Mouse (Mus musculus) neural tube, embryonic 12.5 days (tissue): ENCODE measurements around the gene Olfr455. TPM values are rescaled to one million over a fixed set of nuclear protein-coding genes. Genes with fewer than 3 reads are reported as not detected.

ENCODE experiments used
- ATAC-seq: fragments of 200-750 bp; cut with Nextera tagmentation; 2 replicates; pipeline ENCODE4 v1.8.0; 2017; ENCODE audit warnings: low read depth, mild to moderate bottlenecking, moderate TSS enrichment, moderate library complexity; ENCODE audit not compliant: low FRiP score
- H3K27ac ChIP-seq: fragments of 300-500 bp; sonication (generic); 2 replicates; pipeline ENCODE4 v1.5.1; 2016
- H3K27me3 ChIP-seq: fragments of 300-500 bp; sonication (generic); replicated peaks from 2 replicates; pipeline ENCODE4 v1.6.1; 2016; ENCODE audit warnings: mild to moderate bottlenecking
- H3K36me3 ChIP-seq: fragments of 300-500 bp; sonication (generic); 2 replicates; pipeline ENCODE4 v1.6.1; 2016; ENCODE audit warnings: mild to moderate bottlenecking
- H3K4me1 ChIP-seq: fragments of 300-500 bp; sonication (generic); 2 replicates; pipeline ENCODE4 v1.6.1; 2016
- H3K4me2 ChIP-seq: fragments of 300-500 bp; sonication (generic); replicated peaks from 2 replicates; pipeline ENCODE4 v1.6.1; 2016; ENCODE audit warnings: mild to moderate bottlenecking
- H3K4me3 ChIP-seq: fragments of 300-500 bp; sonication (generic); 2 replicates; pipeline ENCODE4 v1.5.1; 2016
- H3K9ac ChIP-seq: fragments of 300-500 bp; sonication (generic); 2 replicates; pipeline ENCODE4 v1.6.1; 2016; ENCODE audit warnings: mild to moderate bottlenecking
- H3K9me3 ChIP-seq: fragments of 300-500 bp; sonication (generic); 2 replicates; pipeline ENCODE4 v1.6.1; 2016; ENCODE audit warnings: mild to moderate bottlenecking
- WGBS: fragments of 180-500 bp; shearing (Covaris S2); methylation state at CpG from one replicate; pipeline ENCODE4 v1.1.7; 2016; 5-methylcytosine and 5-hydroxymethylcytosine counted together
- polyA plus RNA-seq: library from polyadenylated mRNA; unstranded; fragments of >200 nt; fragmentation: Nextera tagmentation; extraction: Ambion mirVana; gene quantifications from 2 replicates; pipeline ENCODE4 v1.2.1, GENCODE M21; 2016

Olfr455 gene
- polyA plus RNA-seq, 1 experiment from 2014 or later: not detected

DNA sequence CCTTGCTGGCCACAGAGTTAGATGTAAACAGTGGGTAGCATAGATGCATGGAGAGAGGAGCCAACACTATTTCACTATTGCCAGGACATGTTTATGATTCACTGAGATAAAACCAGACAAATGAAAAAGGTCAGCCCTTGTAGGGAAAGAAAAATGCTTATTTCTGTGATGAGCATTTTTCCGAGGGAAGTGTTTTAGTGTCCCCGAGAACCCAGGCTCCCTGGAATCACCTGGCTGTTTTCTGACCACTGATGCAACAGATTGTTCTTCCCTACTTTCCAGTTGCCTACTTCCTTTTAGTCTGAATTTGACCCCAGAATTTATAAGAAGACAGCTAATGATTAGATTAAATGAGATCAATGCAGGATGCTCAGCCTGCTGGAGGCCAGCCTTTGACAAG, 1.2 kb downstream of the Olfr455 start:
- H3K27ac ChIP-seq: no peak overlapping the region
- H3K4me3 ChIP-seq: no peak overlapping the region
- no peaks in the 10 kb centered on the region for H3K9me3 ChIP-seq
- no peaks in the 10 kb centered on the region for H3K36me3 ChIP-seq
- 92% methylated on average over 2 of the region's 2 CpGs for WGBS
- H3K9ac ChIP-seq: no peak overlapping the region
- no peaks in the 10 kb centered on the region for H3K4me1 ChIP-seq
- ATAC-seq: no peak
- no peaks in the 10 kb centered on the region for H3K27me3 ChIP-seq
- H3K4me2 ChIP-seq: no peak overlapping the region

DNA sequence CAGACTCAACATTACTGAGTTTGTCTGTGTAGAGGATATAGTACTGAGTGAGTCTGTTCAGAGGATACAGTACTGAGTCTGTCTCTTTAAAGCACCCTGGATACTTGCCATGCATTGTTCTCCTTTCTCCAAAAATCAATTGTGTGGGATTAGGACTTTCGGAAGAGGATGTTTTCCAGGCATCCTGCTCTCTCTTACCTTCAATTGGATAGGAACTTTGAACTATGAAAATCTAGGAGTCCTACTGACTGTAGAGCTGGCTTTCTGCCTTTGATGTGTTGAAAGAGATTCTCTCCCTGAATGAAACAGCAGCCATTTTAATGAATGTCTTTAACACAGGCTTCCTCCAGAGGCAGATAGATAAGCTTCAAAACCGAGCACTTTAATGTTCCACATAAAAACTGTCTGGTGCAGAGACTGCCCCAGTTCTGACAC, 1.9 kb downstream of the Olfr455 start:
- Histone ChIP-seq H3K9ac (no peak overlapping the region), H3K4me3 (no peak overlapping the region), H3K4me1 (no peaks in the 10 kb centered on the region), H3K9me3 (no peaks in the 10 kb centered on the region), H3K27me3 (no peaks in the 10 kb centered on the region), H3K4me2 (no peak overlapping the region), H3K36me3 (no peaks in the 10 kb centered on the region), H3K27ac (no peak overlapping the region)
- no peak for ATAC-seq
- WGBS: 76% methylated on average over 2 of the region's 2 CpGs

DNA sequence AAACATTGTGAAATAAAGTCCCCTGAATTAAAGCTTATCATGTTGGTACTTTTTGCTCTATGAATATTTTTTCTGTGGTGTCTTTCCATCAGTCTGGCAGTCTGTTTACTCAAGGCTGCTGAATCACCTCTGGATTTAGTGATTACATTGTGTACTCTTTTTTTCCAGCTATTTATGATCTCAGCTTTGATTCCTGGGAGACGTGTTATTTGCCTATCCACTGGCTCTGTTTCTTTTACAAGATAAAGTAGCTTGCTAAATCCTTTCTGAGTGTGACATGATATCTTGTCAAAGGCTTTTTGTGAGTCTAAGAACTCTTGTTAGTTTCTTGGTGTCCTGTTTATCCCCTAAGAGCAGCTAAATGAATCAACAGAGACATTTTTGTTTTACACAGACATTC, 2.5 kb downstream of the Olfr455 start:
- Histone ChIP-seq H3K27ac (no peak overlapping the region), H3K4me3 (no peak overlapping the region), H3K9ac (no peak overlapping the region), H3K27me3 (no peaks in the 10 kb centered on the region), H3K36me3 (no peaks in the 10 kb centered on the region), H3K4me2 (no peak overlapping the region), H3K9me3 (no peaks in the 10 kb centered on the region), H3K4me1 (no peaks in the 10 kb centered on the region)
- no peak for ATAC-seq
- whole genome bisulfite sequencing: 76% methylated on average over 1 of the region's 1 CpGs

DNA sequence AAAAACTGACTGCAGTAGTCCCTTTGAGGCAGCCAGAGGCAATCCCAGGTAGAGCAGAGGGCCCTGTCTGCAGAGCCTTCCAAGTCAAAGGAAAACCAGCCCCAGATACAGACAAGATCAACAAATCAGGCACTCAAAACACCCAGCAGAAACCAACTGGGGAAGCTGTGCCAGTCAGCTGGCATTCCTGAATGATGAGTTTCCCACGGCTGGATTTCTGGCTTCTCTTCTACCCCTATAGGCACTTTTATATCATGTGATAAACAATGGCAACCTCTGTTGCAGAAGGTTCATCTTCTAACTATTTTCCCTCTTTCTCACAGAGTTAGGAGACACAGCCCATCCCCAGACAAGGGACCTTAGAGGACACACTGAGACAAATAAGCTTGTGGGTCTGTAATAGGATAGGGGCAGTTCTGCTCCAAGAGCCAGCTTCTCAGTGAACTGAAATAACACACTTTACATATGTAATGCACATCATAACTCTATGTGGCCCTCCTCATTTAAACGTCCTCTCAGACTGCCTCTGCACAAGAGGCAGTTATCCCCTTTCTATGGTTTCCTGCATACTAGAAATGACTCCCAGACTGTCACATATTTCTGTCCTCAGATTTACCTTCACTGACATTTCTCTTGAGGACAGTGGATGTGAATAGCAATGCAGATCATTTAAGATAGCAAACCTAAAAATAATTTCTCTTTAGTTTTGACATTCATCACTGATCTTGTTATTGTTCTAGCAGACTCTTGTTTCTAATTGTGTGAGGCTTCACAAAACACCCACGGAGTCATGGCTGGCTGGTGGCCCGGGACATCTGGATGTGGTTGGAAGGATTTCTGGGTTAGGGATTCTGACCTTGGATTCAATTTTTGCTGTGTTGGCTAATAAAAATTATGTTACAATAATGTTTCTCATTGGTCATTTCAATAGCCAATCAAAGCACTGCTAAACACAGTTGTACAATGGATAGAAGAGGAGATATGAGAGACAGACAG, 5.1 kb downstream of the Olfr455 start:
- no peak for ATAC-seq
- Histone ChIP-seq H3K36me3 (no peaks in the 10 kb centered on the region), H3K4me1 (no peaks in the 10 kb centered on the region), H3K27me3 (no peaks in the 10 kb centered on the region), H3K4me3 (no peak overlapping the region), H3K9ac (no peak overlapping the region), H3K9me3 (no peaks in the 10 kb centered on the region), H3K27ac (no peak overlapping the region), H3K4me2 (no peak overlapping the region)
- 79% methylated on average over 4 of the region's 4 CpGs for WGBS

DNA sequence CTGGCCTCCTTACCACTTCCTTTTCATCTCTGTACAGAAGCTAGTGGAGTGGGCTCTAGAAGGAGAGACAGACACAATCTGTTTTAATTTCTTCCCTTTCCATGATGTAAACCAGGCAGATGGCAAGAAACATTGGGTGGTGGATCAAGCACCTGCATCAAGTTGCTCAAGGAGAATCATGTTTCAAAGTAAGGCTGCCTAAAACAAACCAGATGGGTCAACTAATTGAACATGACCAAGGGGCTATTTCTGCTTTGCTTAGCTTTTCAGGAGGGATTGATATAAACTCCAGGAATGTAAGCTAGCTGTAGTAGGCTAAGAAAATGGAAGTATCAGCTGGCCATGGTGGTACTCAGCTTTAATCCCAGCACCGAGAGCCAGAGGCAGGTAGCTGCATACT, 6.7 kb downstream of the Olfr455 start:
- WGBS: 83% methylated on average over 1 of the region's 1 CpGs
- H3K4me1 ChIP-seq: no peaks in the 10 kb centered on the region
- no peak overlapping the region for H3K4me3 ChIP-seq
- no peaks in the 10 kb centered on the region for H3K36me3 ChIP-seq
- H3K27me3 ChIP-seq: no peaks in the 10 kb centered on the region
- H3K27ac ChIP-seq: no peak overlapping the region
- H3K9me3 ChIP-seq: no peaks in the 10 kb centered on the region
- no peak for ATAC-seq
- no peak overlapping the region for H3K4me2 ChIP-seq
- no peak overlapping the region for H3K9ac ChIP-seq

DNA sequence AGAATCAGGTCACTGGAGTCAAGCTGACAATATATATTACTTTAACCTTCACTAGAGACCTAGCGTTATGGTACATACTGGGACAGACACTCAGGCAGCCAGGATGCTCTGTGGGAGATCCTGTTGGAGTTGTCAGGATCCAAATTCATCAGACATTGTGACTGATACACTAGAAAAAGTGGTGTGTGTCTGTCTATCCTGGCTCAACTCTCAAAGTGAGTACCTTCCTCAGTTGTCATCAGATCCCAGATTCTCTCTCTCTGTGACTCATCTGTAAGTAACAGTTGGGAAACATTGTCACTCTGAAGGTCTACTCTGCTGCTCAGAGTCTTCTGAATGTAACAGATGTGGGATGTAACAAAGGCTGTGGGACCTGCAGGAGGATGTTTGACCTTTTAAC, 7.7 kb downstream of the Olfr455 start:
- Histone ChIP-seq H3K36me3 (no peaks in the 10 kb centered on the region), H3K4me2 (no peak overlapping the region), H3K9ac (no peak overlapping the region), H3K9me3 (no peaks in the 10 kb centered on the region), H3K27me3 (no peaks in the 10 kb centered on the region), H3K27ac (no peak overlapping the region), H3K4me3 (no peak overlapping the region), H3K4me1 (no peaks in the 10 kb centered on the region)
- WGBS: 85% methylated on average over 1 of the region's 1 CpGs
- ATAC-seq: no peak

DNA sequence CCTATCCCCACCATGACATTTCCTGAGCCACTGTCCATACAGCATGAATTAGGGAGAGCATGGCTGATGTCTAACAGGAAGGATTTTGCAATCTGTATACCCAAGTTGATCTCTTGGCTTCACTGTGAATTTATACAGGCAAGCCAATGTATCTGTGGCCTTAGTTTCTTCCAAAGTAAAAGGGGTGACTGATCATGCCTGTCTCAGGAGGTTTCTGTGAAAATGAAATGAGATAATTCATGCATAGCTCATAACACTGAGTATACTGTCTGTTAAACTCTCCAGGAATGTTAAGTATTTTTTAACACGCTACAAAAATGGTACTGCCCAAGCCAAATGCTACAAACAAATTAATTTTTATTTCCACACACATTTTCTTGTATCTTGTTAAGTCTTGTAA, 33.9 kb downstream of the Olfr455 start:
- no peak for ATAC-seq
- WGBS: 76% methylated on average over 1 of the region's 1 CpGs
- Histone ChIP-seq H3K4me3 (no peak overlapping the region), H3K9me3 (no peaks in the 10 kb centered on the region), H3K27me3 (no peaks in the 10 kb centered on the region), H3K4me2 (no peak overlapping the region), H3K36me3 (no peaks in the 10 kb centered on the region), H3K27ac (no peak overlapping the region), H3K4me1 (no peaks in the 10 kb centered on the region), H3K9ac (no peak overlapping the region)

DNA sequence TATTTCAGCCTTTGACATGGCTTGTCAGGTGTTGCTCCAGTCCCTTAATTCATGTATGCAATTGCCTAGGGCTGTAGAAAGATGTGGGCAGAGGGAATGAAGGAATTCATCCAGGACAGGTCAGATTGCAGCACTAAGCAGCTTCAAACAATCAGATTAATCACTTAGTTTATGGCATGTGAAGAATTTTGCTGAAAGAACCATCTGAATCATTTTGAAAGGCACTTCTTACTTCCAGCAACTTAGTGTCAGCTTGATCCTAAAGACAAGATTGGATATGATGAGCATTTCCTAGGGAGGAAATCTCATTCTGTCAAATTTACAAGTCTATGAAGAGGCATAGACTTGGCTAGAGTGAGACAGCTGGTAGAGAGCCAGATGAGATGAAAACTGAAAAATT, 38.1 kb downstream of the Olfr455 start:
- no peak overlapping the region for H3K4me3 ChIP-seq
- ATAC-seq: no peak
- H3K9me3 ChIP-seq: no peaks in the 10 kb centered on the region
- H3K27me3 ChIP-seq: no peaks in the 10 kb centered on the region
- no peaks in the 10 kb centered on the region for H3K4me1 ChIP-seq
- no peak overlapping the region for H3K27ac ChIP-seq
- H3K4me2 ChIP-seq: no peak overlapping the region
- H3K36me3 ChIP-seq: no peaks in the 10 kb centered on the region
- no peak overlapping the region for H3K9ac ChIP-seq

DNA sequence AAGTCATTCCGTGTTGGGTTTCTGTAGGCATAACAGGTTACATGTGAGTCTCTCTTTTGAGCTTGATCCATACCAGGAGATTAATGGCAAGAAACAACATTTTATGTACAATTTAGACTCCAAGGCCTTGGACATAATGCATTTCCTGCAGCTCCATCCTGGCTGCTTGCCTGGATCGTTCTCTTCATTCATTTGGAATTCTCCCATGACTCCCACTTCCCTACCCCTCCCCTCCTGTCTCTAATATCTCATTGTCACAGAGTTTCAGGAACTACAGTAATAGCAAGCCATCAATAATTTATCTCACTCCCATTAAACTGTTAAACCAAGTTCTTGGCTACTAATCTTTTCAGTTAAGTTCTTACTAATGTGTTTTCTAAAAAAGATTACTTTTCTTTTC, 43.9 kb downstream of the Olfr455 start:
- Histone ChIP-seq H3K4me1 (no peaks in the 10 kb centered on the region), H3K9ac (no peak overlapping the region), H3K36me3 (no peaks in the 10 kb centered on the region), H3K9me3 (no peaks in the 10 kb centered on the region), H3K27me3 (no peaks in the 10 kb centered on the region), H3K27ac (no peak overlapping the region), H3K4me2 (no peak overlapping the region), H3K4me3 (no peak overlapping the region)
- WGBS: 89% methylated on average over 2 of the region's 2 CpGs
- ATAC-seq: no peak

DNA sequence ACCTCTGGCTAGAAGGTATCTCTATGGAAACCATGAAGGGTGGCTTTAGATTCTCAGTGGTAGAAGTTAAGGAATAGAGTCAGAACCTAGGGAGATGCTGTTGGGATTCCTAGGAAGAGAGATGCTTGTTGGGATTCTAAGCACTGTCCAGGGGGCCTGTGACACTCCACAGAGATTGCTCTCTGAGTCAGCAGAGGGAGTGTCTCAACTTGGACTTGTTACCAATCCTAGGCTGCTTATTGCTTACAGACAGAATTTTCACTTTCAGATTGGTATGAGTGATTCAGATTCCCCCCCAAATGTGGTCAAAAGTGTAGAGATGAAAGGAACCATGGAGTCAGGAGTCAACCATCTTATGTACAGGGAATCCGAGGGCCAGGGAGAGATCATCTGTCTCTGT, 57.7 kb downstream of the Olfr455 start:
- H3K4me2 ChIP-seq: no peak overlapping the region
- ATAC-seq: no peak
- 95% methylated on average over 1 of the region's 1 CpGs for WGBS
- no peak overlapping the region for H3K9ac ChIP-seq
- H3K27me3 ChIP-seq: no peaks in the 10 kb centered on the region
- H3K4me3 ChIP-seq: no peak overlapping the region
- no peaks in the 10 kb centered on the region for H3K36me3 ChIP-seq
- no peak overlapping the region for H3K27ac ChIP-seq
- H3K9me3 ChIP-seq: no peaks in the 10 kb centered on the region
- H3K4me1 ChIP-seq: no peaks in the 10 kb centered on the region

DNA sequence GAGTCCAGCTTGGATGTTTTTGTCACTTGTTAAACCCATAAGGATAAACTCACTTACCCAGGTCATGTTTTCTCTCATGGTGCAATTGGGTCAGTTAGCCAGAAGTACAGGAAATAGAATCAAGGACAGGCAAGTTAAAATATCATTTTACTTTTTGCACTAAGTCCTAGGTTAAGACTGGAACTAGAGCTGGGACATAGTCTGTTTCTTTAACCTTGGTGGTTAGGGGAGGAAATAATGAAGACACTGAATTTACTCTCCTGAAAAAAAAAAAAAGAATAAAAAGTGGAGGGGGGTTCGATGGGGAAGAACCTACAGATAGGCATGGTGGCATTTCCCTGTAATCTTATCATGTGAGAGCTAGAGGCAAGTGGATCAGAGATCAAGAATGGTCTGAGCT, 60.3 kb downstream of the Olfr455 start, which contains the start of gene Olfr456:
Olfr456 (minus strand) TSS at position 101 of the 400 bp plus-strand sequence.
- H3K36me3 ChIP-seq: no peaks in the 10 kb centered on the region
- no peak within 1 kb of the TSS for H3K4me2 ChIP-seq
- H3K4me3 ChIP-seq: no peak within 1 kb of the TSS
- 78% methylated on average over 1 of the region's 1 CpGs for WGBS
- H3K27ac ChIP-seq: no peak within 1 kb of the TSS
- no peak within 1 kb of the TSS for H3K9ac ChIP-seq
- ATAC-seq: no peak
- H3K4me1 ChIP-seq: no peaks in the 10 kb centered on the region
- no peaks in the 10 kb centered on the region for H3K27me3 ChIP-seq
- H3K9me3 ChIP-seq: no peaks in the 10 kb centered on the region
